Mouse (Mus musculus): Measurements from ENCODE around the gene Elmod3.

DNA sequence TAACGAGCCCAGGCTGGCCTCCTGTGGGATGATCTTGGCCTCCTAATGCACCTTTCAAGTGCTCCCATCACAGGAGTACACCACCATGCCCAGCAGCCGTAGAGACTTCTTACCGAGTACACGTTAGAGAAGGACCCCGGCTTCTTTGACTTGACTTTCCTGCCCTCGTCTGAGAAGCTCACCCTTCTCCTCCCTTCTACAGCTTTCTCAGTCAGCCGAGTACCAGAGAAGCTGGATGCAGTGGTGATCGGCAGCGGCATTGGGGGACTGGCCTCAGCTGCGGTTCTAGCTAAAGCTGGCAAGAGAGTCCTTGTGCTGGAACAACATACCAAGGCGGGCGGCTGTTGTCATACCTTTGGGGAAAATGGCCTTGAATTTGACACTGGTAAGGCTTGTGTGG lies 2.6 kb upstream of the Elmod3 start:
- TF ChIP-seq CTCF (IDR thresholded peaks at IDR 0.05; ENCODE audit: extremely low read depth, insufficient read length, insufficient replicate concordance, low read depth, low read length) (no peak), POLR2A (IDR thresholded peaks at IDR 0.05; ENCODE audit: low read depth, low read length) (no peak)

Measured in small intestine, adult 2 months (tissue).